ENCODE assay signal across 15 mouse cellular contexts in the genomic region with DNA sequence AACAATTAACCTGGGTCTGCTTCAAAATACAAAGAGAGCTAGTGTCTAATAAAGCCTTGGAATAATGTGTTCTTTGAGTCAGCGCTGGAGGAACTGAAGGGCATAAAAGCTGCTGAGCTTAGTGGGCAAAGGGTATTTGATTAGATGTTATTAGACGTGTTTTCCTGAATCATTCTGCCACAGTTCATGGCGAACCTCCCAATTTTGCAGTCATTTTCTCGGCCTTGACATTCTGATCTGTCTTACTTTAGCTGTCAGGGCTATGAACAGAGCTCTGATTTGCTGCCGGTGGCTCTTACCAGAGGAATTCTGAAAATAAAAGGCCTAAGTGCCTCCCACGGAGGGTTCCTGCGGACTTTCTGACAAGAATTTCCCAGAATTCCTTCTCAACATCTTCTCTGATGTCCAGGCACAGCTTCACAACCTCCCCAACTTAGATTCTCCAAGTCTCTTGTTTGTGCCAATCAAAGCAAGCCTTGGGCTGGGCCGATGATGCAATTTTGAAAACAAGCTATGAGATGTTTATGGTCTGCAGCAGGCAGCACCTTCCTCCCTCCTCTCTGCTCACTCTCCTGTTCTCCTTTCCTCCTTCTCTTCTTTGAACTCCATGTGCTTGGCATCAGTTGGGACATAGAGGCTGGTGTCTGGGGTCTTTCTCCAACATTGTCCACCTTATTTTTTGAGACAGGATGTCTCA. TPM values are rescaled to one million over a fixed set of nuclear protein-coding genes. Genes with fewer than 3 reads are reported as not detected.
DNase-seq lines count a peak whose midpoint lies in the region; ATAC-seq and TF ChIP-seq lines count a peak whose summit lies in the region.
"Had no signal": no experiment of that assay in that cellular context is flagged by ENCODE, and none has a peak within 500 bp of the region (broad histone marks: within the 10 kb centered on the region; RNA-seq: fewer than 3 reads in every experiment).

No protein-coding gene starts in this region.

- H3K9me3 ChIP-seq in heart, embryonic 12.5 days (replicated peaks), result no peaks in the 10 kb centered on the region
- H3K9me3 ChIP-seq in embryonic facial prominence, embryonic 11.5 days (replicated peaks; ENCODE audit: control insufficient read depth, low read length), result no peaks in the 10 kb centered on the region
- no peaks in the 10 kb centered on the region for H3K9me3 ChIP-seq in intestine, embryonic 16.5 days (ENCODE audit: control insufficient read depth, low read length)
- H3K9me3 ChIP-seq: heart, embryonic 10.5 days; stomach, embryonic 15.5 days had no signal

- no peak for TF ChIP-seq CTCF in heart, adult 2 months (IDR thresholded peaks at IDR 0.05)

- DNase-seq in heart, adult 2 months, result no peak
- peak; percentile 75 for DNase-seq in adrenal gland, adult 8-10 months
- DNase-seq in embryonic facial prominence, embryonic 11.5 days (ENCODE audit: low spot score), result peak; percentile 54
- peak; percentile 93 for DNase-seq in hindlimb bud, embryonic 11.5 days (ENCODE audit: extremely low spot score, low read depth, low spot score)
- DNase-seq in ovary, postnatal 36 days (ENCODE audit: low spot score), result no peak
- no peak for DNase-seq in heart, postnatal 4 days
- DNase-seq: cerebellum, adult 9-10 months; kidney, postnatal 25 days; lung, postnatal 14 days had no signal

- peaks cover 29% of the 10 kb centered on the region for H3K36me3 ChIP-seq in heart, embryonic 12.5 days
- H3K36me3 ChIP-seq in heart, adult 2 months (ENCODE audit: control insufficient read depth, insufficient read depth, low read length), result no peaks in the 10 kb centered on the region
- no peaks in the 10 kb centered on the region for H3K36me3 ChIP-seq in embryonic facial prominence, embryonic 11.5 days (replicated peaks; ENCODE audit: control insufficient read depth, insufficient read depth, low read depth, low read length)
- H3K36me3 ChIP-seq in intestine, embryonic 16.5 days (ENCODE audit: control insufficient read depth, insufficient read depth, low read length), result no peaks in the 10 kb centered on the region
- H3K36me3 ChIP-seq: stomach, embryonic 15.5 days had no signal

- no peak for ATAC-seq in heart, embryonic 12.5 days (ENCODE audit: insufficient number of reproducible peaks, low FRiP score)
- no peak for ATAC-seq in embryonic facial prominence, embryonic 11.5 days (replicated peaks; ENCODE audit: insufficient number of reproducible peaks, low FRiP score, low TSS enrichment, low read depth)
- no peak for ATAC-seq in intestine, embryonic 16.5 days
- ATAC-seq: hindbrain, postnatal 0 days had no signal

- no peaks in the 10 kb centered on the region for H3K27me3 ChIP-seq in heart, embryonic 12.5 days (replicated peaks)
- no peaks in the 10 kb centered on the region; the same call in 1 of the 2 replicates for H3K27me3 ChIP-seq in heart, adult 2 months (ENCODE audit: control insufficient read depth, insufficient read depth, low read length)
- H3K27me3 ChIP-seq in embryonic facial prominence, embryonic 11.5 days (ENCODE audit: control insufficient read depth, insufficient read depth, low read length), result no peaks in the 10 kb centered on the region
- H3K27me3 ChIP-seq in intestine, embryonic 16.5 days (replicated peaks; ENCODE audit: control insufficient read depth, insufficient read depth, low read length), result no peaks in the 10 kb centered on the region
- H3K27me3 ChIP-seq: stomach, embryonic 15.5 days had no signal

- peaks cover 18% of the 10 kb centered on the region for H3K4me1 ChIP-seq in heart, embryonic 12.5 days (replicated peaks)
- H3K4me1 ChIP-seq in heart, adult 2 months (ENCODE audit: control insufficient read depth, insufficient read depth, low read length), result no peaks in the 10 kb centered on the region; the same call in 1 of the 2 replicates
- H3K4me1 ChIP-seq in embryonic facial prominence, embryonic 11.5 days (ENCODE audit: control insufficient read depth, insufficient read depth, low read length), result peaks cover 4% of the 10 kb centered on the region; the same call in 1 of the 2 replicates
- H3K4me1 ChIP-seq in intestine, embryonic 16.5 days (ENCODE audit: control insufficient read depth, insufficient read depth, low read length), result no peaks in the 10 kb centered on the region
- H3K4me1 ChIP-seq: stomach, embryonic 15.5 days had no signal

- intact Hi-C loops in heart, adult 2 months (cut with DNase I), result no loop called here

- no peak overlapping the region for H3K4me2 ChIP-seq in heart, embryonic 12.5 days
- H3K4me2 ChIP-seq in embryonic facial prominence, embryonic 11.5 days (ENCODE audit: low read depth, low read length), result no peak overlapping the region
- no peak overlapping the region for H3K4me2 ChIP-seq in intestine, embryonic 16.5 days (ENCODE audit: low read depth, low read length)
- H3K4me2 ChIP-seq: stomach, embryonic 15.5 days had no signal

- H3K27ac ChIP-seq in heart, embryonic 12.5 days (ENCODE audit: poor library complexity, severe bottlenecking), result peak overlapping the region; percentile 1; the same call in 1 of the 2 replicates
- no peak overlapping the region for H3K27ac ChIP-seq in heart, adult 2 months
- no peak overlapping the region for H3K27ac ChIP-seq in embryonic facial prominence, embryonic 11.5 days (replicated peaks; ENCODE audit: low read depth, low read length)
- no peak overlapping the region for H3K27ac ChIP-seq in intestine, embryonic 16.5 days (ENCODE audit: low read length)
- H3K27ac ChIP-seq: heart, embryonic 10.5 days; hindbrain, postnatal 0 days; stomach, embryonic 15.5 days had no signal

- no peak overlapping the region for H3K4me3 ChIP-seq in heart, embryonic 12.5 days
- no peak overlapping the region for H3K4me3 ChIP-seq in heart, adult 2 months
- no peak overlapping the region for H3K4me3 ChIP-seq in embryonic facial prominence, embryonic 11.5 days (ENCODE audit: low read depth, low read length)
- H3K4me3 ChIP-seq in intestine, embryonic 16.5 days (ENCODE audit: low read length), result no peak overlapping the region
- H3K4me3 ChIP-seq: erythroblast, embryonic 14.5 days; heart, embryonic 10.5 days; stomach, embryonic 15.5 days had no signal

- no peak for TF ChIP-seq EP300 in heart, adult 2 months (IDR thresholded peaks at IDR 0.05; ENCODE audit: insufficient read depth, low read depth, low read length)

- H3K9ac ChIP-seq in heart, embryonic 12.5 days, result no peak overlapping the region
- no peak overlapping the region for H3K9ac ChIP-seq in heart, adult 2 months (ENCODE audit: low read depth, low read length)
- no peak overlapping the region for H3K9ac ChIP-seq in embryonic facial prominence, embryonic 11.5 days (replicated peaks; ENCODE audit: low read length)
- no peak overlapping the region for H3K9ac ChIP-seq in intestine, embryonic 16.5 days (ENCODE audit: low read depth, low read length)
- H3K9ac ChIP-seq: stomach, embryonic 15.5 days had no signal

- no peaks in the 10 kb centered on the region; the same call in 1 of the 2 replicates for H3K79me2 ChIP-seq in heart, adult 2 months (replicated peaks; ENCODE audit: control insufficient read depth, insufficient read depth, low read length)

- no peak for TF ChIP-seq POLR2A in heart, adult 2 months (IDR thresholded peaks at IDR 0.05; ENCODE audit: insufficient read depth, low read depth, low read length)

- WGBS in heart, embryonic 12.5 days, result 56% methylated on average over 8 of the region's 8 CpGs
- WGBS in heart, adult 2 months, result 74% methylated on average over 8 of the region's 8 CpGs
- 31% methylated on average over 8 of the region's 8 CpGs for WGBS in embryonic facial prominence, embryonic 11.5 days
- WGBS in intestine, embryonic 16.5 days, result 64% methylated on average over 8 of the region's 8 CpGs

RNA-seq across cellular contexts. Expression of gene Akap2, which starts 21.5 kb away (rescaled TPM):
- polyA plus RNA-seq in heart, embryonic 12.5 days (2016; fragmentation: Nextera tagmentation; extraction: Ambion mirVana), result 50.1 and 50.3 TPM in 2 replicates
- total RNA-seq in heart, adult 2 months (2021), result 100 to 1,000 TPM in 1 of 2 experiments, 10 to 100 TPM in 1; 86.4 to 106 TPM
- 72.4 and 95.9 TPM in 2 replicates for polyA plus RNA-seq in heart, adult 2 months (2012; rRNA removed)
- 100 to 1,000 TPM; 136 to 169 (median 139) TPM for total RNA-seq in adrenal gland, adult 8-10 months (2022)
- 24.0 and 24.6 TPM in 2 replicates for polyA plus RNA-seq in embryonic facial prominence, embryonic 11.5 days (2014; fragmentation: Nextera tagmentation; extraction: Ambion mirVana)
- 18.6 and 20.3 TPM in 2 replicates for polyA plus RNA-seq in intestine, embryonic 16.5 days (2015; fragmentation: Nextera tagmentation; extraction: Ambion mirVana)
- total RNA-seq in heart, postnatal 4 days (2021), result 100 to 1,000 TPM; 160 TPM

Comparison
In these comparisons a context has a peak if more than half of its experiments do, and no peak if none do; other contexts are left out.
1. DNase-seq: peak in adrenal gland, adult 8-10 months (single experiment), embryonic facial prominence, embryonic 11.5 days (single experiment) and hindlimb bud, embryonic 11.5 days (single experiment); none in heart, adult 2 months (0 of 2), ovary, postnatal 36 days (single experiment) and heart, postnatal 4 days (single experiment).